Mouse (Mus musculus): Measurements from ENCODE around the gene Mef2d. TPM values are rescaled to one million over a fixed set of nuclear protein-coding genes. Genes with fewer than 3 reads are reported as not detected.

Mef2d gene
- 34.8 and 50.0 TPM in 2 replicates for polyA plus RNA-seq (2012; ENCODE audit: insufficient read depth, insufficient read length, missing spikeins)

DNA sequence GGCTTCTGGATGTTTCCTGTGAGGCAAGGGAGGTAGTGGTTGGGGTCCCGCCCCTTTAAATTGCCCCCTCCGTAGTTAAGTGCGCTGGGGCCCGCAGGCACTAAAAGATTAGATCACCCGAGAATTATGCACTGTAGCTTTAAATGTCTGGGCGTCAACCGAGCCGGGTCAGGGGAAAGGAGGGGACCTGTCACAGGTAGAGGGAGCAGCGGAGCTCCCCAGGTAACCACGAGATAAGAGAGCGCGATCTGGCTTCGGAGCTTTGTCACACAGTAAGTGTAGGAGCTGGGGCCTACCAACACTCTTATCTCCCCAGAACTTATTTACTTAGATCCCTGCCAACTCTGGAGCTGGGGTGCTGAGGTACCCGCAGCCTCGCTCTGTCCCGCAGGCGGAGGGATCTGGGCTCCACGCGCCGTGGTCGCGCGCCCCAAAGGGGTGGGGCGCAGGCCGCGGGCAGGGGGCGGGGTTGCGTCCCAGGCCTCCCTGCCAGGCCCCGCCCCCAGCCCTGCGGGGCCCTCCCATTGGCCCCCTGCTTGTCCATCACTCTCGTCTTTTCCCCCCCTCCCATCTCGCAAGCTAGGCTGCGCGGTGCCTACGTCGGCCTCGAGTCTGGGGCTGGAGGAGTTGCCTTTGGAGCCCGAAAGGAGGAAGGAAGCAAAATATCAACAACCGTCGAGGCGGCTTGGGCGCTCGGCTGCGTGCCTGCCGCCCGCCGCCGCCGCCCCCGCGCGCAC, at the start of gene Mef2d:
Mef2d (plus strand) TSS at position 586 of the 737 bp plus-strand sequence.
- H3K4me1 ChIP-seq (ENCODE audit: control insufficient read depth, insufficient read depth, insufficient read length, low read length) = peaks cover 42% of the 10 kb centered on the region
- peak within 1 kb of the TSS; percentile 82 for H3K4me3 ChIP-seq (ENCODE audit: insufficient read depth, low read depth, low read length)
- H3K27ac ChIP-seq (replicated peaks; ENCODE audit: low read depth, low read length) = peak within 1 kb of the TSS; percentile 99

GRCm38 (mm10) chr3:88094126-88094525, 48.0 kb upstream of the Mef2d start:
- no peaks in the 10 kb centered on the region for H3K4me1 ChIP-seq (ENCODE audit: control insufficient read depth, insufficient read depth, insufficient read length, low read length)
- no peak overlapping the region for H3K27ac ChIP-seq (replicated peaks; ENCODE audit: low read depth, low read length)
- no peak overlapping the region for H3K4me3 ChIP-seq (ENCODE audit: insufficient read depth, low read depth, low read length)

GRCm38 (mm10) chr3:88097666-88098065, 44.5 kb upstream of the Mef2d start:
- peaks cover 2% of the 10 kb centered on the region for H3K4me1 ChIP-seq (ENCODE audit: control insufficient read depth, insufficient read depth, insufficient read length, low read length)
- H3K4me3 ChIP-seq (ENCODE audit: insufficient read depth, low read depth, low read length) = no peak overlapping the region
- H3K27ac ChIP-seq (replicated peaks; ENCODE audit: low read depth, low read length) = no peak overlapping the region

- Histone ChIP-seq H3K4me1 (ENCODE audit: control insufficient read depth, insufficient read depth, insufficient read length, low read length) (peaks cover 8% of the 10 kb centered on the region), H3K27ac (replicated peaks; ENCODE audit: low read depth, low read length) (no peak overlapping the region), H3K4me3 (ENCODE audit: insufficient read depth, low read depth, low read length) (no peak overlapping the region)
Measured at GRCm38 (mm10) chr3:88100251-88100650, 41.9 kb upstream of the Mef2d start.

GRCm38 (mm10) chr3:88101736-88102135, 40.4 kb upstream of the Mef2d start:
- Histone ChIP-seq H3K4me3 (ENCODE audit: insufficient read depth, low read depth, low read length) (no peak overlapping the region), H3K4me1 (ENCODE audit: control insufficient read depth, insufficient read depth, insufficient read length, low read length) (peaks cover 8% of the 10 kb centered on the region), H3K27ac (replicated peaks; ENCODE audit: low read depth, low read length) (peak overlapping the region; percentile 12)

DNA sequence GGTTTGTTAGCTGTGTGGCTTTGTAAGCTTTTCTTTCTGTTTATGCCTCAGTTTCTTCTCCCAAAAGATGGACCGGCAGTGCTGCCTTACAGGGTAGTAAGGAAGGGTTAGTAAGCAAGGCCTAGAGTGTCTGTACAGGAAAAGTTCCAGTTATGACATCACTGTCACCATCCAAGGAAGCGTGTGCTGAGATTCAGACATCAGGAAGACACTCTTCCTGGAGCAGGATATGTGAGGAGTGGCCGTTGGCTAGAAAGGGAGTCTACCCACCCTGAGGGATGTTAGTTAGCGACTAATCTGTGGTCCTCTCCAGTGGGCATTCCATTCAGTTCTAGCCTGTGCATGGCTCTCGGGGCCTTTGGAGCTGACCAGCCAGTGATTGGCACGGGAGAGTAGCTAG, 40.0 kb upstream of the Mef2d start:
- H3K4me1 ChIP-seq (ENCODE audit: control insufficient read depth, insufficient read depth, insufficient read length, low read length) = peaks cover 8% of the 10 kb centered on the region

DNA sequence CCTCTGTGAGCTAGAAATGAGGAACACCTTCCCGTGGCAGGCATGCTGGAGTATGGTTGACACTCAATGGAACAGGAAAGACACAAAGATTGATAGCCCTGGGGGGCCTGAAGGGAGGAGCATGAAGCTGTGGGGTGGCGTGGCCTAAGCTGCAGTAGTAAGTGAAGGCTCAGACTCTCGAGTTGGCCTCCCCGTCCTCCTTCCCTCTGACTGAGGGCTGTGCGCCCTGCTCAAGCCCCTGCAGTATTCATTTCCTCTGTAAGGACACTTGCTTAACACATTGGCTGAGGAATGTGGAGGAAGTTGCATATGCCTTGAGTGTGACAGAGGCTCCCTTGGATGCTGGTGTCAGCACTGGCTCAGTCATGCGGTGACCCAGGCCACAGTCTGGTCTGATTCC, 39.6 kb upstream of the Mef2d start:
- H3K4me1 ChIP-seq (ENCODE audit: control insufficient read depth, insufficient read depth, insufficient read length, low read length) = peaks cover 8% of the 10 kb centered on the region
- no peak overlapping the region for H3K4me3 ChIP-seq (ENCODE audit: insufficient read depth, low read depth, low read length)
- peak overlapping the region; percentile 75 for H3K27ac ChIP-seq (replicated peaks; ENCODE audit: low read depth, low read length)

More for the DNA sequence above, 40.0 kb upstream of the Mef2d start:
- Histone ChIP-seq H3K4me3 (ENCODE audit: insufficient read depth, low read depth, low read length) (no peak overlapping the region), H3K27ac (replicated peaks; ENCODE audit: low read depth, low read length) (peak overlapping the region; percentile 75)

GRCm38 (mm10) chr3:88106126-88106525, 36.0 kb upstream of the Mef2d start:
- H3K27ac ChIP-seq (replicated peaks; ENCODE audit: low read depth, low read length) = no peak overlapping the region
- no peak overlapping the region for H3K4me3 ChIP-seq (ENCODE audit: insufficient read depth, low read depth, low read length)
- H3K4me1 ChIP-seq (ENCODE audit: control insufficient read depth, insufficient read depth, insufficient read length, low read length) = peaks cover 8% of the 10 kb centered on the region

DNA sequence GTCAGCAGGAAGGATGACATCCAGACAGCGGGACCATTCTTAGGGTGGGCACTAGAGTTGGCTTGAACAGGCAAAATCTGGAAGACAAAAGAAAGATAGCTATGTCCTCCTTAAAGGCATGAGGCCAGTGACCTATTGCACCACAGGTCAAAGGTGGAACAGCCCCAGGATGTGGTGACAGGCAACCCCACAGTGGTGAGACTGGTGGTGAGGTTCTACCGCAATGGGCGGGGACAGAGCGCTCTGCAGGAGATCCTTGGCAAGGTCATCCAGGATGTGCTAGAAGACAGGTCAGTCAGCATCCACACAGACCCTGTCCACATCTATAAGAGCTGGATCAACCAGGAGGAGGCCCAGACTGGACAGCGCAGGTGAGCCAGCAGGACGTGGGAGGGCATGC, 33.0 kb upstream of the Mef2d start:
- Histone ChIP-seq H3K4me3 (ENCODE audit: insufficient read depth, low read depth, low read length) (no peak overlapping the region), H3K27ac (replicated peaks; ENCODE audit: low read depth, low read length) (no peak overlapping the region), H3K4me1 (ENCODE audit: control insufficient read depth, insufficient read depth, insufficient read length, low read length) (no peaks in the 10 kb centered on the region)

GRCm38 (mm10) chr3:88114396-88114795, 27.8 kb upstream of the Mef2d start:
- Histone ChIP-seq H3K4me1 (ENCODE audit: control insufficient read depth, insufficient read depth, insufficient read length, low read length) (no peaks in the 10 kb centered on the region), H3K4me3 (ENCODE audit: insufficient read depth, low read depth, low read length) (no peak overlapping the region), H3K27ac (replicated peaks; ENCODE audit: low read depth, low read length) (no peak overlapping the region)

DNA sequence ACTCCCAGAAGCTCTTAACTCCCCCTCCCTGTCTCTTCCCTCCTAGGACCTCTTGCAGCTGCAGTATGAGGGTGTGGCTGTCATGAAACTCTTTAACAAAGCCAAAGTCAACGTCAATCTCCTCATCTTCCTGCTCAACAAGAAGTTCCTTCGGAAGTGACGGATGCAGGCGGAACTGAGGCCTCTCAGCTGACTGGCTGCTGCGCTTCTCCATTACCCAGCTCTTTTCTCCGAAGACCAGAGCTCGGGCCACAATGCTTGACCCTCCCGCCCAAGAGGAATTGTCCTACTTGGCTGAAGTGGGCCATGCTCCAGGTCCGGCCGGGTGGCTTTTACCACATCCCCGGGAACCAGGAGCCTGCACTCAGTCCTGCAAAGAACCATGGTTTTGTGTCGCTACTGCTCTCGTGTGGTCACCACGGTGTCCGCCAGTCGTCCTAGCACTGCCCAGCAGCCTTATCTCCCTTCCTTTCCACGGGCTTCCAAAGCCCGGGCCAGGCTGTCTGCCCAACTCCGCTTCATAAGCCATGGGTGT, 22.0 kb upstream of the Mef2d start:
- peaks cover 2% of the 10 kb centered on the region; the same call in 1 of the 2 replicates for H3K4me1 ChIP-seq (ENCODE audit: control insufficient read depth, insufficient read depth, insufficient read length, low read length)
- no peak overlapping the region for H3K4me3 ChIP-seq (ENCODE audit: insufficient read depth, low read depth, low read length)
- peak overlapping the region; percentile 60 for H3K27ac ChIP-seq (replicated peaks; ENCODE audit: low read depth, low read length)

DNA sequence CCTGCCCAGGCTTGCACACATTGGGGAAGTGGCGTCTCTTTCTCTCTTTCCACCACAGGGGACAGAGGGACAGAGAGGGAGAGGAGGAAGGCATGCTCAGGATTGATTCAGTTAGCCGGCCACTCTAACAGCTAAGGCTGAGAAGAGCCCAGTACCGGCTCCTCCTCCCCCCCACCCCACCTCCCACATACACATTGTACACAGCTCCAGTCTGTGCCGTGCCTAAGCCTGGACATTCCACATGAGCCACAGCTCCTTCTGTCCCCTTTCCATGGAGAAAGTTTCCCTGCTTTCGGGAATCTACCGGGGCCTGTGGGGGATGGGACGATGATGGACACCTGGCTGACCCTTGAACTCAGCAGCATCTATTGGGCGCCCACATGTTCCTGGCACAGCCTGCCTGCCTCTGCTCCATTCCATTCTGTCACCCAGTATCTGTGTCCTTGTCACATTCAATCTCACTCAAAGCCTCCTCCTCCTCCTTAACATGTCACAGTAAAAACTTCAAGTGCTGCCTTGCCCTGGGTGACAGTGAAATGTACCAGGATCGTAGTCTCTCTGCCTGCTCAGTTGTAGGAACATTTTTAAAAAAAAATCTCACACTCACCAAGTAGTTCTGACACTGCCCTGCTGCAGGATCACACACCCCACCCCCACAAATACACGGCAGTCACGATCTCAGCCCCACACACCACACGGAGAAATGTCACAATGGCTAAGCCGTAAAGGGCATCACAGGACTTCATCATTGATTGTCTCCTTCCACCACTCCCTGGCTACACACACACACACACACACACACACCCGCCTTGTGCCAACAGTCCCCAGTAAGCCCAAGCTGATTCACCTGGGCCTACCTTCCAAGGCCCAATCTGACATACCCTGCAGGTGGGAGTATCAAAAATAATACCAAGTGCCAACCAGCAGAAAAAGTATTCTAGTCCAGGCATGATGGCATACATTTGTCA, 20.7 kb upstream of the Mef2d start:
- H3K27ac ChIP-seq (replicated peaks; ENCODE audit: low read depth, low read length) = no peak overlapping the region
- H3K4me1 ChIP-seq (ENCODE audit: control insufficient read depth, insufficient read depth, insufficient read length, low read length) = peaks cover 2% of the 10 kb centered on the region; the same call in 1 of the 2 replicates
- H3K4me3 ChIP-seq (ENCODE audit: insufficient read depth, low read depth, low read length) = no peak overlapping the region

DNA sequence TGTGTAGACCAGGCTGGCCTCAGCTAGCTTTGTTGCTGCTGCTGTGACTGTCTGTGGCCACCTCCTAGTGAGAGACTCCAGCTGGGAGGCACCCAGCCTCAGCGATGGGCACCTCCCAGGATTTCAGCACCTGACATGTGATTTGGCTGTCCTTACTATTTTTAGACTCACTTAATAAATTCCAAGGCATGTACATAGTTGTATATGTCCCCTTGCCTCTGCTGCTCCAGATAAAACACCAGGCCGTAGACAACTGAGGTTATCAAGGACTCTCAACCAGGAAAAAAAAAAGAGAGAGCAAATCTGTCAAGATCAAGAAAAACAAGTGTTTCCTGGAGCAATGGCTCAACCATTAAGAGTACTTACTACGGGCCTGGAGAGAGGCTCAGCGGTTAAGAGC, 17.0 kb upstream of the Mef2d start:
- Histone ChIP-seq H3K27ac (replicated peaks; ENCODE audit: low read depth, low read length) (no peak overlapping the region), H3K4me1 (ENCODE audit: control insufficient read depth, insufficient read depth, insufficient read length, low read length) (no peaks in the 10 kb centered on the region), H3K4me3 (ENCODE audit: insufficient read depth, low read depth, low read length) (no peak overlapping the region)

GRCm38 (mm10) chr3:88126181-88126580, 16.0 kb upstream of the Mef2d start:
- Histone ChIP-seq H3K4me3 (ENCODE audit: insufficient read depth, low read depth, low read length) (no peak overlapping the region), H3K4me1 (ENCODE audit: control insufficient read depth, insufficient read depth, insufficient read length, low read length) (no peaks in the 10 kb centered on the region), H3K27ac (replicated peaks; ENCODE audit: low read depth, low read length) (no peak overlapping the region)

DNA sequence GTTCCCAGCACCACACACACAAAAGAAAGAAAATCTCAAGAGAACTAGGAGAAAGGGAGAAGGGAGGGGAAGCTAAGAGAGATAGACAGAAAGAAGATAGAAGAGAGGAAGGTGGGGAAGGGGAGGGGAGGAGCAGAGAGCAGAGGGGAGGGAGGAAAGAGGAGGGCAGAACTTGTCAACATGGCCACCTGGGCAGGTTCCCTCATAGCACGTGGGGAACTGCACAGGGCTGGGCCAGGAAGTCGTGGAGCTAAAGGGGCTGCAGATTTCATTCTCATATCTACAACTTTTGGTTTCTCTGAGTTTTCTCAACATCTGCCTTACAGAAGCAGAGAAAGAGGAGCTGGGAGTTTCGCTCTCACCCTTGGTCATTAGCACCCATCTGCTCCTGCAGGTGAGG, 14.5 kb upstream of the Mef2d start:
- Histone ChIP-seq H3K4me3 (ENCODE audit: insufficient read depth, low read depth, low read length) (no peak overlapping the region), H3K27ac (replicated peaks; ENCODE audit: low read depth, low read length) (no peak overlapping the region), H3K4me1 (ENCODE audit: control insufficient read depth, insufficient read depth, insufficient read length, low read length) (no peaks in the 10 kb centered on the region; the same call in 1 of the 2 replicates)
